Mouse (Mus musculus) hematopoietic stem cell, adult 5-6 weeks (primary cell): ENCODE data around the gene Asphd2. TPM values are rescaled to one million over a fixed set of nuclear protein-coding genes. Genes with fewer than 3 reads are reported as not detected.

Experiments used
- total RNA-seq: library from RNA; stranded (forward); fragments of 172-1452, 232-1000 nt; gene quantifications from 2 replicates; pipeline ENCODE4 v1.2.3, GENCODE M21; 2017

Gene Asphd2
- total RNA-seq, 1 experiment from 2014 or later, result not detected

Other genes starting within 250 kb of the Asphd2 start
- gene Cryba4, start 142.3 kb downstream of the Asphd2 start, total RNA-seq, result 0.63 TPM in 1 of 2 replicates, not detected in the other
- not detected in 2 replicates for gene Crybb1, start 139.1 kb downstream of the Asphd2 start, total RNA-seq
- 41.9 and 56.8 TPM in 2 replicates for gene Tpst2, start 118.2 kb downstream of the Asphd2 start, total RNA-seq
- 21.5 and 22.2 TPM in 2 replicates for gene Tfip11, start 68.5 kb downstream of the Asphd2 start, total RNA-seq
- gene Srrd, start 51.8 kb downstream of the Asphd2 start, total RNA-seq, result 15.5 and 16.5 TPM in 2 replicates
- 11.3 and 12.0 TPM in 2 replicates for gene Hps4, start 51.8 kb downstream of the Asphd2 start, total RNA-seq
- not detected in 2 replicates for gene Gm6583, start 38.8 kb downstream of the Asphd2 start, total RNA-seq
- gene Gm6588, start 54.6 kb upstream of the Asphd2 start, total RNA-seq, result not detected in 2 replicates
- gene Sez6l, start 182.3 kb upstream of the Asphd2 start, total RNA-seq, result 0.15 and 0.31 TPM in 2 replicates